Mouse (Mus musculus) intestine, embryonic 14.5 days (tissue): ENCODE measurements around the gene Aqp3. TPM values are rescaled to one million over a fixed set of nuclear protein-coding genes. Genes with fewer than 3 reads are reported as not detected.

Experiments used
- ATAC-seq: fragments of 200-750 bp; cut with Nextera tagmentation; replicated peaks from 2 replicates; pipeline ENCODE4 v1.8.0; 2017; ENCODE audit warnings: low read depth, moderate number of reproducible peaks, moderate TSS enrichment, moderate library complexity; ENCODE audit not compliant: low FRiP score, low TSS enrichment
- DNase-seq: peaks from one replicate; pipeline ENCODE4 v3.0.0-alpha.2; 2018; ENCODE audit warnings: low spot score
- H3K27ac ChIP-seq: fragments of 300-500 bp; sonication (generic); 2 replicates; pipeline ENCODE4 v1.5.1; 2014; ENCODE audit warnings: low read depth, mild to moderate bottlenecking, control low read depth
- H3K27me3 ChIP-seq: fragments of 300-500 bp; sonication (generic); replicated peaks from 2 replicates; pipeline ENCODE4 v1.6.1; 2014; ENCODE audit warnings: low read length, control low read depth; ENCODE audit not compliant: control insufficient read depth, insufficient read depth
- H3K36me3 ChIP-seq: fragments of 300-500 bp; sonication (generic); 2 replicates; pipeline ENCODE4 v1.6.1; 2014; ENCODE audit warnings: low read length, control low read depth; ENCODE audit not compliant: control insufficient read depth, insufficient read depth
- H3K4me1 ChIP-seq: fragments of 300-500 bp; sonication (generic); replicated peaks from 2 replicates; pipeline ENCODE4 v1.6.1; 2014; ENCODE audit warnings: low read length, control low read depth, mixed read lengths; ENCODE audit not compliant: control insufficient read depth, insufficient read depth
- H3K4me2 ChIP-seq: fragments of 300-500 bp; sonication (generic); 2 replicates; pipeline ENCODE4 v1.6.1; 2014; ENCODE audit warnings: low read length
- H3K4me3 ChIP-seq: fragments of 300-500 bp; sonication (generic); 2 replicates; pipeline ENCODE4 v1.5.1; 2014; ENCODE audit warnings: low read depth, low read length, control low read depth, mixed read lengths
- H3K9ac ChIP-seq: fragments of 300-500 bp; sonication (generic); 2 replicates; pipeline ENCODE4 v1.6.1; 2014; ENCODE audit warnings: mild to moderate bottlenecking, low read length
- H3K9me3 ChIP-seq: fragments of 300-500 bp; sonication (generic); 2 replicates; pipeline ENCODE4 v1.6.1; 2016; ENCODE audit warnings: low read length, control low read depth; ENCODE audit not compliant: control insufficient read depth
- WGBS: fragments of 180-500 bp; shearing (Covaris S2); extraction: QIAGEN DNeasy Blood & Tissue Kit; methylation state at CpG from one replicate; pipeline ENCODE4 v1.1.7; 2014; 5-methylcytosine and 5-hydroxymethylcytosine counted together
- polyA plus RNA-seq: library from polyadenylated mRNA; unstranded; fragments of >200 nt; fragmentation: Nextera tagmentation; extraction: Ambion mirVana; gene quantifications from 2 replicates; pipeline ENCODE4 v1.2.1, GENCODE M21; 2014

Aqp3 gene
- polyA plus RNA-seq, 1 experiment from 2014 or later = 0.96 TPM

DNA sequence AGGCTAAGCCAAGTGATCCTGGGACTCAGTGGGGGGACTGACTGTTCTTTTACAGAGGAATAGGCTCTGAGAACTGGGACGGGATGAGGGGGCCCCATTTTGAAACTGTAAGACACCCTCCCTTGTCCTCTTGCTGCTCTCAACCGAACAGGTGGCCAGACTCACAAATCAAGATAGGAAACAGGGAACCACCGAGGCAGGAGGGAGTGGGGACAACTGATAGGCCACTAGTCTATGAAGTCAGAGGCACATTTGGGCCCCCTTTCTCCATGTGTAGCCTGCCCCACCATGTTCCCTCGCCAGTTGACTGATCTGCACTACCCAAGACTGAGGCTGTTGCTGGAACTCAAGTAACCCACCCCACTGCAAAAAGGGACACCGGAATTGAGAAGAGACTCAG lies 1.2 kb downstream of the Aqp3 start:
- peaks cover 22% of the 10 kb centered on the region for H3K4me1 ChIP-seq

DNA sequence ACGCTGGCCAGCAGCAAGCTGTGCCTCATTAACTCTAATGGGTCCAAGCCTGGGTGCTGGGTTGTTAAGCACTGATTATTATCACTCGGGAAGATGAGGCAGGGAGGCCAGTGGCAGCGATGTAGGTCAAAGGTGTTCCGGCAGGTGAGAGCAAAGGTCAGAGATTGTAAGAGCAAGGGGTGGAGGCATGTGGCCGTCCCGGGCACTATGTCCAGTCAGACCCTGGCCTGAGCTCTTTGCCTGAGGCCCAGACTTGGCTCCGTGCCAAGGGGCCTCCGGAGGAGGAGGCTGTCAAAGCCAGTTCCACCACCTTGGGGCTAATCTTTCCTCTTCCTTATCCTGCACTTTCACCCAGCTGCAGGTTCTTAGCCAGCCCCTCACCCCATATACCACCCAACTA lies 1.8 kb downstream of the Aqp3 start:
- no peak overlapping the region for H3K9ac ChIP-seq
- H3K9me3 ChIP-seq = no peaks in the 10 kb centered on the region
- H3K4me3 ChIP-seq = no peak overlapping the region
- H3K4me1 ChIP-seq = peaks cover 22% of the 10 kb centered on the region
- H3K27me3 ChIP-seq = peaks cover 17% of the 10 kb centered on the region; the same call in 1 of the 2 replicates
- no peak overlapping the region for H3K27ac ChIP-seq
- ATAC-seq (no peak), DNase-seq (no peak)
- WGBS = 35% methylated on average over 8 of the region's 8 CpGs
- H3K4me2 ChIP-seq = no peak overlapping the region
- H3K36me3 ChIP-seq = no peaks in the 10 kb centered on the region

More for the DNA sequence above, 1.2 kb downstream of the Aqp3 start:
- Histone ChIP-seq H3K9me3 (no peaks in the 10 kb centered on the region), H3K4me3 (no peak overlapping the region), H3K27me3 (peaks cover 17% of the 10 kb centered on the region; the same call in 1 of the 2 replicates), H3K27ac (no peak overlapping the region), H3K36me3 (no peaks in the 10 kb centered on the region), H3K4me2 (no peak overlapping the region), H3K9ac (no peak overlapping the region)
- DNase-seq (no peak), ATAC-seq (no peak)
- 80% methylated on average over 5 of the region's 5 CpGs for WGBS

DNA sequence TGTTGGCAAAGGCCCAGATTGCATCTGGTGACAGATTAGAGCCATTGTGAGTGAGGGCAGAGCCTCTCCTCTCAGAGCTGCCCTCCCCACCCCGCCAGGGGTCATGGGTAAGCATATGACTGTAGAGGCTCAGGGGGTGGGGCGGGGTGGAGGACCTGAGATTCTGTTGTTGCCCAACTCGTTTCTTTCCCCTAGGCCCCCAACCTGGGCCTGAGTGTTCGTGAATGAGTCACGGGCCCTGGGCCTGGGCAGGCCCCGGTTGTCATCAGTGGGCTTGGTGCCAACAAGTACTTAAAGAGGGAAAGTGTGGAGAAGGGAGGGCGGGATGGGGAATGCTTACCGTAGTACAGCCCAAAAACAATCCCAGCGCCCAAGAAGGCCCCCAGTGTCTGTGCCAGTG lies 3.6 kb downstream of the Aqp3 start:
- no peaks in the 10 kb centered on the region for H3K36me3 ChIP-seq
- ATAC-seq = no peak
- peaks cover 17% of the 10 kb centered on the region; the same call in 1 of the 2 replicates for H3K27me3 ChIP-seq
- peaks cover 22% of the 10 kb centered on the region for H3K4me1 ChIP-seq
- no peak overlapping the region for H3K9ac ChIP-seq
- H3K4me3 ChIP-seq = no peak overlapping the region
- DNase-seq = no peak
- no peak overlapping the region for H3K4me2 ChIP-seq
- H3K9me3 ChIP-seq = no peaks in the 10 kb centered on the region
- no peak overlapping the region for H3K27ac ChIP-seq
- WGBS = 58% methylated on average over 9 of the region's 9 CpGs

DNA sequence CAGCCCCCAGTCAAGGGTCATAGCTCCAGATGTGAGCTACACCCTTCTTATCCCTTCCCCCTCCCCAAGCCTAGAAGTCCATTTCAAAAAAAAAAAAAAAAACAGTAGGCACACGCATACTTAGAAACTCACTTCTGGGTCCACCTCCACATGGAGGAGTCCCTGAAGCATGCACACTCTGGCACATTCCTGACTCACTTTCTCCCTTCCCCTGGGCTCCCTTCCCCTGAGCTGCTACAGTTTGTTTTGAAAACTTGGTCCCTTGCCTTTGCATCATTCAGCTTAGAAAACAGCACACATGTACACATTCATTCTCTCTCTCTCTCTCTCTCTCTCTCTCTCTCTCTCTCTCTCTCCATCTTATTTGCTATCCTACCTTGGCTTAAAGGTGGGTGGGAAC lies 5.0 kb downstream of the Aqp3 start:
- 56% methylated on average over 1 of the region's 1 CpGs for WGBS
- Histone ChIP-seq H3K4me3 (no peak overlapping the region), H3K9me3 (no peaks in the 10 kb centered on the region), H3K27ac (no peak overlapping the region), H3K4me1 (peaks cover 14% of the 10 kb centered on the region), H3K36me3 (no peaks in the 10 kb centered on the region), H3K9ac (no peak overlapping the region), H3K4me2 (no peak overlapping the region), H3K27me3 (peaks cover 11% of the 10 kb centered on the region; the same call in 1 of the 2 replicates)
- ATAC-seq (no peak), DNase-seq (no peak)

DNA sequence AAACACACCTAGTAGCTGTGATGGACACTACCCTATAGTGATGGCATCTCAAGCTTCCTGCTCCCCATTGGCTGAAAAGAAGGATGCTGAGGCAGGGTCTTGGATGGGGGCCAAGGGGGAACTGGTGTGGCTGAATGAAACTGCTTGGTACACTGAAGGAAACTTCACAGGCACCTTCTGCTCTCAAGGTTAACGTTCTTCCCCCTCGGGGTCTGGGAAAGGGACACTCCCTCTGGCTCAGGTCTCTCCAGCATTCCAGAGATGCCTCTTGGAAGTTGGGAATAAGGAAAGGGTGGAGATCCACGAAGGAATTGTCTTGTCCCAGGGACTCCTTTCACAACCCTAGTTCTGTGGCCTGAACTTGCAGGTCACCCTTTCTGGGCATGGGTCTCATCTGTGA lies 6.6 kb downstream of the Aqp3 start:
- ATAC-seq = no peak
- no peak overlapping the region for H3K4me2 ChIP-seq
- 31% methylated on average over 3 of the region's 3 CpGs for WGBS
- 0 out of 2 replicates have a peak, but pooled peaks cover 2% of the 10 kb centered on the region for H3K27me3 ChIP-seq
- DNase-seq = no peak
- H3K9ac ChIP-seq = no peak overlapping the region
- H3K36me3 ChIP-seq = no peaks in the 10 kb centered on the region
- H3K9me3 ChIP-seq = no peaks in the 10 kb centered on the region
- H3K27ac ChIP-seq = no peak overlapping the region
- H3K4me1 ChIP-seq = peaks cover 8% of the 10 kb centered on the region; the same call in 1 of the 2 replicates
- H3K4me3 ChIP-seq = no peak overlapping the region

DNA sequence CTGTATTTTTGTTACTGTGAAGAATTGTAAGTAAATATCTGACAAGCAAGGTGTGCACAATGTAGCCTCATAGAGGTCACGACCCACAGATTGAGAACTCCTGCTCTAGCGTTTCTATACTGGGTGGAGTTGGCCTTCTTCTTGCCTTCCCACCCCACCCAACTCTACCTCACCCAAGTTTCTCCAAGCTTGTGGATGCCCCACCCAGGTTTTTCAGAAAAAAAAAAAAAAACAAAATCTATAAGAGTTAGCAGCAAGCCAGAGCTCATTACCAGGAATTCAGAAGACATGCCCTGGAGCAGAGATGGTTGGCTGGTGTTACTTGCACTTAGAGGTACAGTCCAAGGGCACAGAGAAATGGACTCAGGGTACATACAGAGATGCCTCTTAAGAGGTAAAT lies 8.3 kb downstream of the Aqp3 start:
- WGBS = 64% methylated on average over 2 of the region's 2 CpGs
- H3K27ac ChIP-seq = no peak overlapping the region
- no peaks in the 10 kb centered on the region for H3K9me3 ChIP-seq
- peaks cover 4% of the 10 kb centered on the region; the same call in 1 of the 2 replicates for H3K4me1 ChIP-seq
- no peaks in the 10 kb centered on the region for H3K27me3 ChIP-seq
- ATAC-seq (no peak), DNase-seq (no peak)
- H3K4me2 ChIP-seq = no peak overlapping the region
- no peak overlapping the region for H3K9ac ChIP-seq
- H3K4me3 ChIP-seq = no peak overlapping the region
- no peaks in the 10 kb centered on the region for H3K36me3 ChIP-seq

DNA sequence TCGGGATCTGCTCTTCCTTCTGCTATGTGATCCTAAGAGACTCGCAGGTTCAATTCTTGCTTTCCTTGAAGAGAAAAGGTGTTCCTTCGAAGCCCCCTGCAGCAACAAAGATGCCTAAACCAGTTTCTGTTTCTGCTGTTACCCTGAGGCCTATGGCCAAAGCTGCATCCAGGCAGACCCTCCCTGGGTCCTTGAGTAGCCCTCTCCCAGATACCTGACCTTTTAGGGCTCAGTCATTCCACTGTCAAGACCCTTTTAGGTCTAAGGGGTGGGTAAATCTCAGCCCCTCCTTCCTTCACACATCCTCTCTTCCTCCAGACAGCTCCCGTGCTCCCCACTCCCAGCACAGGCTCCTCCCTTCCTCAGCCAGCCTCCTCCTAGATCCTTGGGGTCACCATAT lies 8.8 kb downstream of the Aqp3 start:
- Histone ChIP-seq H3K9me3 (no peaks in the 10 kb centered on the region), H3K9ac (no peak overlapping the region), H3K4me1 (peaks cover under 1% of the 10 kb centered on the region; the same call in 1 of the 2 replicates), H3K27ac (no peak overlapping the region), H3K27me3 (no peaks in the 10 kb centered on the region), H3K36me3 (no peaks in the 10 kb centered on the region), H3K4me3 (no peak overlapping the region), H3K4me2 (no peak overlapping the region)
- ATAC-seq (no peak), DNase-seq (no peak)
- 81% methylated on average over 4 of the region's 4 CpGs for WGBS

DNA sequence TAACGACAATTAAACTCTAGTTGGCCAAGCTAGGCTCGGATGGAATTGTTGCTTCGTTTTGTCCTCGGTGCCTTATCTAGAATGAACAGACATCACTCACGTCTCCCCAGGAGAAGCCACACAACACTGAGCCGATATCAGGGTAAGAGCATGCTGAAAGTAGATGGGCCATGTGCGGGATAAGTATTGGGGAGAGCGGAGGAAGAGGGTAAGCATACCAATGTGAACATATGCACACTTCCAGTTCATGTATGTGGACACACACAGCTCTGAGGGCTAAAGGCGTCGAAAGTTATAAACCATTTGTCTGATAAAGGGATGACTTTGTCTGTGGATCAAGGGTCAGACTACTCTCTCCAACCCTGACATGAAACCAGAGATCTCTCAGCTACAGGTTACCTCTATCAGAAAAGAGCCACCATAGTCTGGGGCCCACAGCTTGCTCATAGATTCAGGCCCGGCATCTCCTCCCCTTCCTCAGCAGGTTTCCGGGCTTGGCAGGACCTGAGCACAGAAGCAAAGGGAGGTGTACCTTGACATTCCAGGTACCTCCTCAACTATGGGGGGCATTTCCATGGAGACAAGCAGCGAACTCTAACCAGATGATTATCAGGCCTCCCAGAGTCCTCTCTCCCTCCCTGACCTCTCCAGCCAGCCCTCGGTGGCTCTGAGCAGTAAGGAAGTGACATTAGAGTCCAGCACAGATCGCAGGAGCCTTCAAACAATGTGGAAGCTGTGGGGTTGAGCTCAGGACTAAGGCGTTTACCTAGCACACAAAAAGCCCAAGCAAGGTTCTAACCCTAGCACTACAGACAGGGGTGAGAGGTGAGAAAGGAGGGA lies 10.3 kb downstream of the Aqp3 start:
- H3K27ac ChIP-seq = no peak overlapping the region
- H3K4me2 ChIP-seq = no peak overlapping the region
- no peaks in the 10 kb centered on the region for H3K4me1 ChIP-seq
- no peak for DNase-seq
- 82% methylated on average over 16 of the region's 16 CpGs for WGBS
- H3K9ac ChIP-seq = no peak overlapping the region
- no peak overlapping the region for H3K4me3 ChIP-seq
- no peaks in the 10 kb centered on the region for H3K27me3 ChIP-seq
- no peaks in the 10 kb centered on the region for H3K9me3 ChIP-seq
- no peaks in the 10 kb centered on the region for H3K36me3 ChIP-seq
- ATAC-seq = no peak

DNA sequence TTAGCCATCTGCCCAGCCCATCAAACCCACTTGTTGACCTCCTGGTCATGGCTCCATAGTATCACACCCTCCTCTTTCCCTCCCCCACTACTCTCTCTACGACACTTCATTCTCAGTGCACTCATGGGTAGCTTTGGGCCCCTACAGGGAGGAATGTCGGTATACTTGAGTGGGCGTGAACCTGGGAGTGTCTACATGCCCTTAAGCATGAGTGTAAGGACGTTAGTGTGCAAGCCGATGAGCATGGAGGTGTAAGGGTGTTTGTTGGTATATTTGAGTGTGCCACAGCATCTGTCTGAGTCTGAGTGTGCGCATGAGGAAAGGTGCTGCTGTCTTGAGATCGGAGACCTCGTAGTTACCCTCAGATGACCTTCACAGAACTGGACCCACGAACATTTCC lies 11.0 kb downstream of the Aqp3 start:
- no peak overlapping the region for H3K27ac ChIP-seq
- no peak overlapping the region for H3K4me3 ChIP-seq
- H3K4me1 ChIP-seq = no peaks in the 10 kb centered on the region
- no peak overlapping the region for H3K4me2 ChIP-seq
- DNase-seq (no peak), ATAC-seq (no peak)
- 82% methylated on average over 9 of the region's 9 CpGs for WGBS
- no peaks in the 10 kb centered on the region for H3K36me3 ChIP-seq
- H3K9ac ChIP-seq = no peak overlapping the region
- no peaks in the 10 kb centered on the region for H3K9me3 ChIP-seq
- H3K27me3 ChIP-seq = no peaks in the 10 kb centered on the region
